Mouse (Mus musculus) intestine, embryonic 16.5 days (tissue): ENCODE data around the gene Pde3b. TPM values are rescaled to one million over a fixed set of nuclear protein-coding genes. Genes with fewer than 3 reads are reported as not detected.

Experiments used
- ATAC-seq: fragments of 200-750 bp; cut with Nextera tagmentation; 2 replicates; pipeline ENCODE4 v1.8.0; 2017; ENCODE audit warnings: moderate TSS enrichment, moderate library complexity
- H3K27ac ChIP-seq: fragments of 300-500 bp; sonication (generic); 2 replicates; pipeline ENCODE4 v1.5.1; 2014; ENCODE audit warnings: mild to moderate bottlenecking, low read length
- H3K27me3 ChIP-seq: fragments of 300-500 bp; sonication (generic); replicated peaks from 2 replicates; pipeline ENCODE4 v1.6.1; 2014; ENCODE audit warnings: low read length, control low read depth, mixed read lengths; ENCODE audit not compliant: control insufficient read depth, insufficient read depth
- H3K36me3 ChIP-seq: fragments of 300-500 bp; sonication (generic); 2 replicates; pipeline ENCODE4 v1.6.1; 2014; ENCODE audit warnings: low read length, control low read depth; ENCODE audit not compliant: control insufficient read depth, insufficient read depth
- H3K4me1 ChIP-seq: fragments of 300-500 bp; sonication (generic); 2 replicates; pipeline ENCODE4 v1.6.1; 2014; ENCODE audit warnings: low read length, control low read depth, mixed read lengths; ENCODE audit not compliant: control insufficient read depth, insufficient read depth
- H3K4me2 ChIP-seq: fragments of 300-500 bp; sonication (generic); 2 replicates; pipeline ENCODE4 v1.6.1; 2014; ENCODE audit warnings: low read depth, low read length, control low read depth
- H3K4me3 ChIP-seq: fragments of 300-500 bp; sonication (generic); 2 replicates; pipeline ENCODE4 v1.5.1; 2014; ENCODE audit warnings: mild to moderate bottlenecking, low read length
- H3K9ac ChIP-seq: fragments of 300-500 bp; sonication (generic); 2 replicates; pipeline ENCODE4 v1.6.1; 2014; ENCODE audit warnings: low read depth, low read length
- H3K9me3 ChIP-seq: fragments of 300-500 bp; sonication (generic); 2 replicates; pipeline ENCODE4 v1.6.1; 2016; ENCODE audit warnings: low read length, control low read depth; ENCODE audit not compliant: control insufficient read depth
- WGBS: fragments of 180-500 bp; shearing (Covaris S2); extraction: QIAGEN DNeasy Blood & Tissue Kit; methylation state at CpG from one replicate; pipeline ENCODE4 v1.1.7; 2014; 5-methylcytosine and 5-hydroxymethylcytosine counted together
- polyA plus RNA-seq: library from polyadenylated mRNA; unstranded; fragments of >200 nt; fragmentation: Nextera tagmentation; extraction: Ambion mirVana; gene quantifications from 2 replicates; pipeline ENCODE4 v1.2.1, GENCODE M21; 2015

The Pde3b gene
- polyA plus RNA-seq, 1 experiment from 2014 or later: 1.3 TPM

- Histone ChIP-seq H3K9me3 (no peaks in the 10 kb centered on the region), H3K4me2 (no peak overlapping the region), H3K4me1 (no peaks in the 10 kb centered on the region), H3K36me3 (no peaks in the 10 kb centered on the region), H3K4me3 (no peak overlapping the region), H3K27me3 (no peaks in the 10 kb centered on the region), H3K9ac (no peak overlapping the region), H3K27ac (no peak overlapping the region)
- 61% methylated on average over 1 of the region's 1 CpGs for WGBS
- ATAC-seq: no peak
These were observed 24.6 kb downstream of the Pde3b start for GRCm38 (mm10) chr7:114439726-114440125.

GRCm38 (mm10) chr7:114440494-114440893 lies 25.4 kb downstream of the Pde3b start:
- no peak overlapping the region for H3K4me3 ChIP-seq
- ATAC-seq: no peak
- H3K27ac ChIP-seq: no peak overlapping the region

GRCm38 (mm10) chr7:114452876-114453275 lies 37.8 kb downstream of the Pde3b start:
- no peak for ATAC-seq
- no peaks in the 10 kb centered on the region for H3K27me3 ChIP-seq
- H3K36me3 ChIP-seq: no peaks in the 10 kb centered on the region
- H3K4me1 ChIP-seq: no peaks in the 10 kb centered on the region
- WGBS: 60% methylated on average over 3 of the region's 3 CpGs
- H3K27ac ChIP-seq: no peak overlapping the region
- H3K4me3 ChIP-seq: no peak overlapping the region
- no peak overlapping the region for H3K9ac ChIP-seq
- H3K9me3 ChIP-seq: no peaks in the 10 kb centered on the region
- no peak overlapping the region for H3K4me2 ChIP-seq

More at GRCm38 (mm10) chr7:114440494-114440893, 25.4 kb downstream of the Pde3b start:
- no peaks in the 10 kb centered on the region for H3K9me3 ChIP-seq
- H3K4me2 ChIP-seq: no peak overlapping the region
- H3K27me3 ChIP-seq: no peaks in the 10 kb centered on the region
- no peak overlapping the region for H3K9ac ChIP-seq
- 95% methylated on average over 1 of the region's 1 CpGs for WGBS
- no peaks in the 10 kb centered on the region for H3K36me3 ChIP-seq
- no peaks in the 10 kb centered on the region for H3K4me1 ChIP-seq

GRCm38 (mm10) chr7:114453300-114453990 lies 38.4 kb downstream of the Pde3b start:
- no peaks in the 10 kb centered on the region for H3K36me3 ChIP-seq
- H3K27me3 ChIP-seq: no peaks in the 10 kb centered on the region
- no peak overlapping the region for H3K9ac ChIP-seq
- H3K4me1 ChIP-seq: no peaks in the 10 kb centered on the region
- H3K27ac ChIP-seq: no peak overlapping the region
- no peaks in the 10 kb centered on the region for H3K9me3 ChIP-seq
- 77% methylated on average over 5 of the region's 5 CpGs for WGBS
- H3K4me3 ChIP-seq: no peak overlapping the region
- H3K4me2 ChIP-seq: no peak overlapping the region
- no peak for ATAC-seq

DNA sequence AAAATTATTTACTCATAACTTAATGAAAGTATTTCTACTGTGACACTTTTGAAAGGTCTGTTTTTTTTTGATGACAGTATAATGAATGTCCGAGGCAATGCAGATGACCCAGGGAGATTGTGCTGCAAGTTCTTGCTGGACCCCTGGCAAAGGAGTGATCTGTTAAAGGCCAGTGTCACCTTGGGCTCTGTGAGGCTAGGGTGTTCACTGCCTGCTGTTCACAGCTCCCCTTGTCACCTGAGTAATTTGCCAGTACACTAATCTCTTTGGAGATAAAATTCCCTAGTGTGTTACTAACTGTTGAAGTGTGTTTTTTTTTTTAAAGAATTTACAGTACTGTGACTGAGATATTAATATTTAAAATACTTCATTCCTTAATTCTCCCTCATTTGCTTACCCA lies 39.8 kb downstream of the Pde3b start:
- Histone ChIP-seq H3K27ac (no peak overlapping the region), H3K9ac (no peak overlapping the region), H3K27me3 (no peaks in the 10 kb centered on the region), H3K4me3 (no peak overlapping the region), H3K4me1 (no peaks in the 10 kb centered on the region), H3K4me2 (no peak overlapping the region), H3K9me3 (no peaks in the 10 kb centered on the region), H3K36me3 (no peaks in the 10 kb centered on the region)
- 74% methylated on average over 1 of the region's 1 CpGs for WGBS
- ATAC-seq: no peak

- WGBS: 86% methylated on average over 4 of the region's 4 CpGs
- Histone ChIP-seq H3K9me3 (no peaks in the 10 kb centered on the region), H3K27ac (no peak overlapping the region), H3K9ac (no peak overlapping the region), H3K4me3 (no peak overlapping the region), H3K36me3 (no peaks in the 10 kb centered on the region), H3K4me1 (no peaks in the 10 kb centered on the region), H3K27me3 (no peaks in the 10 kb centered on the region), H3K4me2 (no peak overlapping the region)
- ATAC-seq: no peak
These were observed 41.8 kb downstream of the Pde3b start for GRCm38 (mm10) chr7:114456904-114457303.

GRCm38 (mm10) chr7:114459909-114460308 lies 44.8 kb downstream of the Pde3b start:
- no peak for ATAC-seq
- no peak overlapping the region for H3K27ac ChIP-seq
- H3K36me3 ChIP-seq: no peaks in the 10 kb centered on the region
- no peaks in the 10 kb centered on the region for H3K27me3 ChIP-seq
- WGBS: 71% methylated on average over 1 of the region's 1 CpGs
- H3K4me1 ChIP-seq: no peaks in the 10 kb centered on the region
- no peak overlapping the region for H3K9ac ChIP-seq
- no peak overlapping the region for H3K4me3 ChIP-seq
- H3K9me3 ChIP-seq: no peaks in the 10 kb centered on the region
- no peak overlapping the region for H3K4me2 ChIP-seq

DNA sequence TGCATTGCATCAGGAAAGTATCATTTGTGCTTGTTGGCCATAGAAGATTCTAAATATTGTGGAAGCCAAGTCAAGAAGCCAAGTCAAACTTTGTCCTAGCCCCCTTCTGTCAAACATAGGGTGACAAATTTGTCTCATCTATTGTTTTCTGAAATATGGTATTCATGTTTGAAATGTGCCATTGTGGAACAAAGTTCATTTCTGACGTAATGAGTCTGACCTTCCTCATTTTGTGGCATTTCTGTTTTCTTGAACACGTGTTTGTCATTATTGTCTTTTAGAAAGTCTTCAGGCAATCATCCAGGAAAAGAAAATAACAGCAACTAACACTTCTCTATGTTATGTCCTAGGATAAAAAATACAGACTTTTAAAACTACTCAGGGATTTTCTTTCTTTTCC lies 46.6 kb downstream of the Pde3b start:
- Histone ChIP-seq H3K9me3 (no peaks in the 10 kb centered on the region), H3K27ac (no peak overlapping the region), H3K36me3 (no peaks in the 10 kb centered on the region), H3K9ac (no peak overlapping the region), H3K27me3 (no peaks in the 10 kb centered on the region), H3K4me1 (no peaks in the 10 kb centered on the region), H3K4me2 (no peak overlapping the region), H3K4me3 (no peak overlapping the region)
- ATAC-seq: no peak
- 69% methylated on average over 2 of the region's 2 CpGs for WGBS

DNA sequence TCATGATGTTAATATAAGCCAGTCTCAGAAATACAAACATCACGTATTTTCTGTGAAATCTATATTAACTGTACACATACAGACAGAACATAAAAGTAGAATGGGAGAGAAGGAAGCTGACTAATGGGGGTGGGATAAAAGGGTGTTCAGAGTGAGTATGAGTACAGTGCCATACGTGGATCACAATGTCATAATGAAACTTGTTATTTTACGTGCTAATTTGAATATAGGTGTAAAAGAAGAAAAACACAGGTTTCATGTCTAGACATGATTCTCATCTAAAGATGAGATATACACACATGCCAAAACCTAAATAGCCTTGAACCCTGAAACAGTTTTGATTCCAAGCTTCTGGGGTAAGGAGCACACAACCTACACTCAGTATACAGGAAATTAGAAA lies 51.3 kb downstream of the Pde3b start:
- Histone ChIP-seq H3K36me3 (no peaks in the 10 kb centered on the region), H3K9me3 (no peaks in the 10 kb centered on the region), H3K27ac (no peak overlapping the region), H3K4me3 (no peak overlapping the region), H3K27me3 (no peaks in the 10 kb centered on the region), H3K4me2 (no peak overlapping the region), H3K4me1 (no peaks in the 10 kb centered on the region), H3K9ac (no peak overlapping the region)
- no peak for ATAC-seq
- 81% methylated on average over 3 of the region's 3 CpGs for WGBS

DNA sequence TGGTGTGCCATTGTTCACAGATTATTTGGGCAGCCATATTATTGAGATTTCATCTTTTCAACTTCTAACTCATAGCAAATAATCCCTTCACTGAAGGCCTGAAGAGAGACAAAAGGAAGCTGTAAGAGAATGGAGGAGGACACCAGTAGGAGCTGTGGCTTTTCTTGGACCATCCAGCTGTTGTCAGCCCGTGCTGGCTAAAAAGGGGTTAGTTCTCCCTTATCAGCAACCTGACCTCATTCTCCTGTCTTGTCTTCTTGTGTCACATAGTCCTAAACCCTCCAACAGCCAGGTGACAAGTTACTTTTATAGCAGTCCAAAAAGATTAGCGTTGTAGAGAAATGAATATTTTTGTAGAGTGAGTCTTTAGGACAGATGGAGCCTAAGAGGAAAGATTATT lies 57.4 kb downstream of the Pde3b start:
- H3K4me3 ChIP-seq: no peak overlapping the region
- ATAC-seq: no peak
- WGBS: 49% methylated on average over 2 of the region's 2 CpGs
- H3K4me1 ChIP-seq: no peaks in the 10 kb centered on the region
- H3K27me3 ChIP-seq: no peaks in the 10 kb centered on the region
- no peak overlapping the region for H3K9ac ChIP-seq
- no peaks in the 10 kb centered on the region for H3K9me3 ChIP-seq
- H3K36me3 ChIP-seq: no peaks in the 10 kb centered on the region
- no peak overlapping the region for H3K27ac ChIP-seq
- no peak overlapping the region for H3K4me2 ChIP-seq
